Mouse (Mus musculus): ENCODE measurements at regions not wholly inside any gene's neighbourhood (a gene's known extent, or its start where the extent isn't known, plus 50 kb on each side); places are given as distances from the start of the nearest gene placed in this dataset.

DNA sequence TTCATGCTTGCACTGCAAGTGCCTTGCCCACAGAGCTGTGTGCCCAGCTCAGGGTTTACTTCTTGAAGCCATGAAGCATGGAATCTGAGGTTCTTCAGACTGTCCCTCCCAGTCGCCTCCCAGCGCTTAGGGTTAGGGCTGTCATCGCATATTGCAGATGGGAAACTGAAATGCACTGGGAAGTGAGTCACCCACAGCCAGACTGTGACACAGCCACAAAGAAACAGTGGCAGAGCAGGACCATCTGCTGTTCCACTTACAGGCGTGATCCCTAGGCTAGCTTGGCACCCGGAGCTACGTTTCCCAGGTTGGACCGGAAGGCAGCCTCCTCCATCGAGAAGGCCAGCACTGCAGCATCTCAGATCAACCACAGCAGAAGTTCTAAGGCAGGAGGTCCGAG lies 228.7 kb downstream of the Emp1 start:
- DNase-seq (ENCODE audit: extremely low spot score in 1 of 2, low spot score in 1 of 2) = no peak

DNA sequence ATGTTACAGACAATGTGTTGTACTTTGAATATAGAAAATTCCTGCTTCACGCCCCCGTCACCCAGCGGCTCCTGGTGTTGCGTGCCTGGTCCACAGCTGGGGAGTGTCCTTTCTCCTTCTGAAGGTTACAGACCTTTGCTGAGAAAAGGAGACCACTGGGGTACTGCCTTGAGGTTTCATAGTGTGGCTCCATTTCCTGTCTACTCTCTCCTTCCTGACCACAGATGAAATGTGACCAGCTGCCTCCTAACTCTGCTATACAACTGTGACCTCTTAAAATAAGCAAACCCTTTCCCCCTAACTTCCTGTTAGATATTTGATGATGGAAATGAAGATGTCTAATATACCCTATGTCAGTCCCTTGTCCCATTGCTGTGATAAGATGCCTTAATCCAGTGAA lies 234.0 kb downstream of the Emp1 start:
- DNase-seq (ENCODE audit: extremely low spot score in 1 of 2, low spot score in 1 of 2) = no peak

GRCm38 (mm10) chr6:135610504-135611096 lies 248.3 kb downstream of the Emp1 start:
- no peak for DNase-seq (ENCODE audit: extremely low spot score in 1 of 2, low spot score in 1 of 2)

DNA sequence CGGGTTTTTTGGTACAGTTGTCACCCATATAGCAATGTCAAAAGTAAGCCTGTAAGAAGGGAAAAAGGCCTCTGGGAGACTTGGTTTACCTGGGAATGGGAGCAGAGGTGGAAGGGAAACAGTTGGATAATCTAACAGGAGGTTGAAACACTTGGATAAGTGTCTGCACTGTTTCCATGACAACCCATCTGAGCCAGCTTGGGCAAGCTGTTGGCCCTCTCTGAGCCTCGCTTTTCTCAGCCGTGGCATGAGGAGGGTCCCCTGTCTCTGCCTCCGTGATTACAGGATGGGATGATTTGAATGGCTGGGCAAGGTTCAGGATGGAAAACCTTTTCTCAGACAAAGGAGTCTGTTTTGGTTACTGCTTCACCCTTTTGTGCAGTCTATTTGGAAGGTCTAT lies 265.6 kb downstream of the Emp1 start:
- DNase-seq (ENCODE audit: extremely low spot score in 1 of 2, low spot score in 1 of 2) = peak in 1 of 2 experiments; percentile 46

DNA sequence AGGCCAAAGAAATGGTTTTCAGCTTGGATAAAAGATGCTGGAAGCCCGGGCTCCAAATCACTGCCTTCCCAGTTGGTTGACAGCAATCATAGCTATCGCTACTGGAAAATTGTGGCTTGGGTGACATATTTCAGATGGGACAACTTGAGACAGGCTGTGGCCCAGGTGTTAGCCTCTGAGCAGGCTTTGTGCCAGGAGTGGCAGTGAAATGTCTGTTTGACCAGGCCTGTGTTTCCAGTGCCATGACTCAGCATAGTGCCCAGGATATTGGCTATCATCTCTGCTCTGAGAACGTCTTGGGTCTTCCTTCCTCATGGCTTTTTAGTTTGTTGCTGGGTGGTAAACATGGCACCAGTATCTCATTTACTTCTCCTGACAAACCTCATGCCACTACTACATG lies 266.9 kb downstream of the Emp1 start:
- no peak for DNase-seq (ENCODE audit: extremely low spot score in 1 of 2, low spot score in 1 of 2)

- no peak for DNase-seq (ENCODE audit: extremely low spot score in 1 of 2, low spot score in 1 of 2)
Measured at GRCm38 (mm10) chr6:135632671-135633070, 270.3 kb downstream of the Emp1 start.

DNA sequence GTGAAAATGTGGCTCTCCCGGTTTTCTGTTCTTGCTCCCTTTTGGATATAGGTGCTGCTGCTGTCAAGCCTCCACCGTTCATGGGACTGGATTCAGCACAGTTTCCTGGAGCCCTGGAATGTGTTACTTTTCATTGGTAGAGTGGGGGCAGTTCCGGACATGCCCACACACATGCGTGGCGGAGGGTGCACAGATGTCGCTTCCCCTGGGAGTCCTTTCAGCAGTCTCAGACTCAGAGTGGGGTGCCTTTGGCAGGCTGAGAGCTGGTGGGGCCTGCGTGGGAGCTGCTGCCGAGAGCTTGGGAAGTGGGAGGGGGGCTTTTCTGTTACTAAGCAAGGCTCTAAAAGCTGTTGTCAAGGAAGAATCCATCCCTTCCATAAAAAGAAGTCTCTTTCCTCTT lies 274.3 kb downstream of the Emp1 start:
- DNase-seq (ENCODE audit: extremely low spot score in 1 of 2, low spot score in 1 of 2) = peak; percentile 47 to 53

- DNase-seq (ENCODE audit: extremely low spot score in 1 of 2, low spot score in 1 of 2) = no peak
Measured at GRCm38 (mm10) chr6:135642711-135643110, 280.4 kb downstream of the Emp1 start.

GRCm38 (mm10) chr6:135646177-135646576 lies 283.8 kb downstream of the Emp1 start:
- DNase-seq (ENCODE audit: extremely low spot score in 1 of 2, low spot score in 1 of 2) = no peak

DNA sequence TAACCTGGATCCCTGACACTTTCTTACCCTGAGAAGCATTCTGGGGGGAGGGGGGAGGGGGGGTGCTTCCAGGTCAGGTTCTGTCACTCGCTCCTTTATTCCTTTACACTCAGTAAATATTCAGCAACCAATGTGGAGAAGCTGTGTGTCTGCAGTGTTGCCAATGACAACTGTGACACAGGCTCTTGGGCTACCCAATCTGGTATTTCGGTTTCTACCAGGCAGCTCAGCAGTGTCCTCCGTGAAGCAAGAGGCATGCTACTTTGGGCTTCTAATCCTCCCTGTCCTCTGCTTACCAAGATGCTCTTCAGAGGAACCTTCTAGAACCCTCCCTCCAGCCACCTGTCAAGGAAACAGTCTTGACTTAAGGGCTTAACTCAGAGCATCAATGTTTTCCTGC lies 290.7 kb downstream of the Emp1 start:
- DNase-seq (ENCODE audit: extremely low spot score in 1 of 2, low spot score in 1 of 2) = no peak

DNA sequence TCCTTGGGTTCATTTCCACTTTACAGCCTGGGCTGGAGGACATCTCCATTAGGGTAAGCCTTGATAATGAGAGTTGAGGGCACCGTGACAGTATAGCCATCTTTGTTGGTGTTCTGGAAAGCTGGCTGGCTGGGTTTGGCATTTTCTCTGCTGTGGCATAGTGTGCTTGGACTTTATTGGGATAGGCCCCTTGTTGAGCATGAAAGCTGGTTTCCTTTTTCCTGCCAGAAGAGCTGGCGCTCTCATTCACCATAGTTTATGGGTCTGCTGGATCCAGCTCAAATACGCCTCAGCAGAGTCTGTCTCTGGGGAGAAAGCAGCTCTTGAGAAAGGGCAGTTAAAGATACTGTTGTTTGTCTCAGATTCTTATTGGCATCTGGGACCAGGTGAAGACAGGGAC lies 300.0 kb downstream of the Emp1 start:
- peak in 1 of 2 experiments; percentile 41 for DNase-seq (ENCODE audit: extremely low spot score in 1 of 2, low spot score in 1 of 2)

DNA sequence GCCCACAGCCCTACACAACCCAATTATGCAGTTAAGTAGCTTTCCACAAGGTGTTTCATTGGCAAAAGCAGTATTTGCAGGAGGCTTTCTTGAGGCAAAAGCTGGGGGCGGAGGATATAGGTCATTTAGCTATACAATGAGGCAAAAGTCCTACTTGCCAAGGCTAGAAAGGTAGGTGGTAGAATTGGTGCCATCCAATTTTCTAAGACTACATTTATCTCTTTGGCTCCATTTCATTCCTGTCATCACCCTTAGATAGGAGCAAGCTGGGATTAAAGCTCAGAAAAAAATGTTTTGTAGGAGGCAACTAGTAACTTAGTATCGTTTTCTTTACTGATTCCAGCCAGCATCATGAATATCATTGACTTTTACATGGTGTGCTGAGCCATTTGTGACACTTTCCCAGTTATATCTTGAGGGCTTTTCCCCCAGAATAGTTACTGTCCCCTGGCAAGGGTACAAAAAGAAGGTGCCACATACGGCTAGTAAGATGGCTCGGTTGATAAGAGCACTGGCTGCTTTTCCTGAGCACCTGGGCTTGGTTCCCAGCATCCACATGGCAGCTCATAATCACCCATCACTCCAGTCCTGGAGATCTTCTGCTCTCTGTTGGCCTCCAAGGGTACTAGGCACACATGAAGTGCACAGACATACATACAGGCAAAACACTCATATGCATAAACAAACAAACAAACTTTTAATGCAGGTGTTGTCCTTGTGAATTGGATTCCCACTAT lies 300.6 kb downstream of the Emp1 start:
- DNase-seq (ENCODE audit: extremely low spot score in 1 of 2, low spot score in 1 of 2) = no peak
